Mouse (Mus musculus) activated CD4-positive, CD25-positive, alpha-beta regulatory T cell, adult 4 months (primary cell): Measurements from ENCODE around the gene Efr3b. TPM values are rescaled to one million over a fixed set of nuclear protein-coding genes. Genes with fewer than 3 reads are reported as not detected.

ENCODE experiments used
- ATAC-seq: one replicate; pipeline ENCODE4 v1.8.0; 2017
- polyA plus RNA-seq, 2 experiments: library from polyadenylated mRNA; unstranded; fragments of 100-300 nt; shearing (Covaris generic); gene quantifications; one replicate each; pipeline ENCODE4 v1.2.1; 2017

The Efr3b gene
- polyA plus RNA-seq, 2 experiments from 2014 or later = 0.37 TPM; not detected in 1

- ATAC-seq = no peak
Measured at GRCm38 (mm10) chr12:4036157-4036556, 2.6 kb downstream of the Efr3b start.

GRCm38 (mm10) chr12:4029064-4029463 lies 9.7 kb downstream of the Efr3b start:
- ATAC-seq = no peak

DNA sequence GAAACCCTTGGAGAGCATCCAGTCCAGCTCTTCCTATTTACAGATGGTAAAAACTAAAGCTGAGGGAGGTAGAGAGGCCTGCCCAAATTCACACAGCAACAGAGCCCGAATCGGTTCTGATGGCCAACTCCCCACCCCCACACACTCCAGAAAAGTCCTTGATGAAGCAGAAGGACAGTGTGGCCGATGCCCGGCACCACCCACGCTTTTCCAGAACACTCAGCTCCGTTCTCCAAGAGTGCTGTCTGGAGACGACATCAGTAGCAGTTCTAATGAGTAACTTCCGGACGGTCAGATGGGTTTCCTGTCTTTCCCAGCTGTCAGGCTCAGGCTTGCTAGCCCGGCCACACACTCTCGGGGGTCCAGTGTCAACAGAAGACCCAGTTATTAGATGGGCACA lies 10.2 kb downstream of the Efr3b start:
- no peak for ATAC-seq

DNA sequence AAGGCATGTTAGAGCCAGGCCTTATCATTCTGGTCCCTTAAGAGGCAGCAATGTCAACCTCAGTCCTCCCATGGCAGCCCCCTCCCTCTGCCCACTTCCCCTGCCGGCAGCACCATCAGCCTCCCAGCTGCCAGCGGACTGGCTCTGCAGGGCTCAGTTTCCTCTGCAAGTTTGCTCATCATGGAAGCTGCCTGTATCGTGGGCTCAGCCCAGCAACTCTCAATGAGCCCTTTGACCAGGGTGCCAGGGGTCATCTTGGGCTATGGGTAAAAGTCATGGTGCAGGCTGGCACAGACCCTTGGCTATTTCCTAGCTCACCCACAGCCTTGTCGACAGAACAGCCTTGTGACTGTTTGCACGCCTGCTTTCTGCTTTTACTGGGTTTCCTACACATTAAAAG lies 14.4 kb downstream of the Efr3b start:
- ATAC-seq = no peak

GRCm38 (mm10) chr12:4023501-4023900 lies 15.2 kb downstream of the Efr3b start:
- no peak for ATAC-seq

DNA sequence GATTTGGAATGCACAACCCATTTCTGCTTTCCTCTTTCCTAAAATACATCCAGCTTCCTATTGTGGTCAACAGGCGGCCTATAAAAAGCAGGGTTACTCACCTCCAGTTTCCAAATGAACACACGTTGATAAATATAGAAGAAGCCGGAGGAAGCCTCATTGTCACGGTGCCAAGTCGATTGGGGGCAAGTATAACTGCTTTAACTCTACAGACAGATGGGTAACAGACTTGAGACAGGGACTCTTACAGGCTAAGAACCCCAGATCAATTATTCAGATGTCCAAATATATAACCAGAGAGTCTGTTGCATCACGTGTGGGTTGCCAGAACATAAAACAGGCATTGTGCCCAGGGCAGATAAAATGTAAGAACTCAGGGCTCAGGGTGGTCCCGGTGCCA lies 15.9 kb downstream of the Efr3b start:
- ATAC-seq = no peak

GRCm38 (mm10) chr12:4020505-4020904 lies 18.2 kb downstream of the Efr3b start:
- no peak for ATAC-seq

GRCm38 (mm10) chr12:4016321-4016720 lies 22.4 kb downstream of the Efr3b start:
- ATAC-seq = no peak

DNA sequence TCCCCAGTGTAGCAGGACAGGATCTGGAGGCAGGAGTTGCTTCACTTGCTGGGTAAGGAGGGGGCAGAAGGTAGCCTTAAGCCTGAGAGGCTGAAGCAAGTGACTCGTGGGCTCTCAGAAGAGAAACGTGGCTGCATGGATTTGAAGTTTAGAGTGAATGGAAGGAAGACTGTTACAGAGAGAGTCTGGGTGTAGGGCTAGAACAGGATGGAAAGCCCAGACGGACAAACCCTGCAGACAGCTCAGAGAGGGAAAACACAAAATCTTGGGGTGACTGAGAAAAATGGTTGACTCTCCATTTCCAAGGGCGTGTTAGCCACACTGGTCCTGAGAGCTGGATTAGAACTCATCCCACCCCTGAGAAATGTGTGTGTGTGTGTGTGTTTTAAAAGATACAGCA lies 23.0 kb downstream of the Efr3b start:
- ATAC-seq = no peak

DNA sequence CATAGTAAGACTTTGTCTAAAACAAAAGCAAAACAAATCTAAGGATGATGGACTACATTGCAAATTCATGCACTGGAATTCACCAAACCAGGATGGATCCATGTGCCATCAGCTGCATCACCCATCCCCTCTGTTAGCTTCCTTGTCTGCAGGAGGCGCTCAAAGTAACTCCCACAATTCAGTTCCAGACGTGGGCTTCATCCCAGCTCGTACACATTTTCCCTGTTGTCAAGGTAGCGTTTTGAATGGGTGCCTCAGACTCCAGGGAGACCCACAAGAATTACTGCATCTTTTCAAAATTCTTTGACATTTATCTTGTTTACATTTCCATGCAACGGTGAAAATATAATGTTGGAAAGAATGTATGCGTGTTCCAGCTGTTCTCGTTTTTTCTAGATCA lies 23.5 kb downstream of the Efr3b start:
- ATAC-seq = no peak

- ATAC-seq = no peak
Measured at GRCm38 (mm10) chr12:4011715-4012114, 27.0 kb downstream of the Efr3b start.

DNA sequence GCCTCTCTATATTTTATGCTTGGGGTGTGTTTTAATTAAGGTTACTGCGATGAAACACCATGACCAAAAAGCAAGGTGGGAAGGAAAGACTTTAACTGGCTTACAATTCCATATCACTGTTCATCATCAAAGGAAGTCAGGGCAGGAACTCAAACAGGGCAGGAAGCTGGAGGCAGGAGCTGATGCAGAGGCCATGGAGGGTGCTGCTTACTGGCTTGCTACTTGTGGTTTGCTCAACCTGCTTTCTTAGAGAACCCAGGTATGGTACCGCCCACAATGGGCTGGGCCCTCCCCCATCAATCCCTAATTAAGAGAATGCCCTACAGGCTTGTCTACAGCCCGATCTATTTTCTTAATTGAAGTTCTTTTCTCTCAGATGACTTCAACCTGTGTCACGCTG lies 27.4 kb downstream of the Efr3b start:
- no peak for ATAC-seq

DNA sequence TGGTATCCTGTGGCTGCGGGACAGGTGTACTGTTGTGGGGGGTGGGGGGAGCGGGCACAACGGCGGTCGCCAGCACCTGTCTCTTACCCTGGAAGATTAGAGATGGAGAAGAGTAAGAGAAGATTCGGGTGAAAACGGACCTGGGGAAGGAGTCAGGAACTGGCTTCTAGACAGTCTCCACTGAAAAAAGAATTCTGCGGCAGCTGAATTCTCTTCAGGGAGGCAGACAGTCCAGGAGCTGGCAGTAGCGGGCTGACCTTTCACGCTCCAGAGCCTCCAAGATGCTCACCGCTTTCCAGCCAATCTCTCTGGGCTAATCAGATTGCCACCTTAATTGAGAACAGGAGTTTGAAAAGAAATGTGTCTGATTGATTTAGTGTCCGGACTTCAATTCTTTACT lies 30.0 kb downstream of the Efr3b start:
- no peak for ATAC-seq

GRCm38 (mm10) chr12:4007766-4008165 lies 30.9 kb downstream of the Efr3b start:
- no peak for ATAC-seq

- ATAC-seq = no peak
Measured at GRCm38 (mm10) chr12:4007181-4007580, 31.5 kb downstream of the Efr3b start.

- no peak for ATAC-seq
Measured at GRCm38 (mm10) chr12:4006079-4006478, 32.6 kb downstream of the Efr3b start.

DNA sequence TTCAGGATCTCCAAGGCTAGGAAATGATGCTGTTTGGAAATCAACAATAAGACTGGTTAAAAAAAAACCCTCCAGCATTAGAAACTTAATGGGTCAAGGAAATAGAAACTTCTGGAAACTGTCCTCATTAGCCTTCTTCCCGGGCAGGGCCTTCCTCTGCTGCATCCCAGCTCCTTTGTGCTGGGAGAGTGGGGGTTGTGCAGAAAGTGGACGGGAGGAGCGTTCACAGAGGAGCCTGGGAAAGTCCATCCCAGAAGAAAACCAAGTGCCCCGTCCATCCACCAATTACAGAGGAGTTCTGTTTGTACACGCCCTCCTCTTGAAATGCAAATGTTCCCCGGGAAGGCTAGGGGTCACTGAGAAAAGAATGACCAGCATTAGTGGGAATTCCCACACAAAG lies 34.1 kb downstream of the Efr3b start:
- ATAC-seq = no peak

DNA sequence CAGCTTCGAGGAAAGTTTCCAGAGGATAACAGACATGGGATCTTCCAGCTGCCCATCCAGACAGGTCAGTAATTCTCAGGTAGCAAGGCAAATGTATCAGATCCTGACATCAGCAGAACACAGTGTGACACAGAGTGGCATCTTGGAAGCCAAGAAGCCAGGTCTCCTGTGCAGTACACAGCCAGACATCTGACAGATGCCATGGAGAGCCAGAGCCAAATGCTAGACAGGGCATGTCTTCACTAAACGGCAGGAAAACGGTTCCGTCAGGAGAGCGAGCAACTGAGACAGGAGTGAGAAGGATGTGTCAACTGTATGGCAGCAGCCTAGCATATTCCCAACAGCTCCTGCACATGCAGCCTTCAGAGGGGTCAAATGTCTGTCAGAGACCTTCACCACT lies 38.3 kb downstream of the Efr3b start:
- ATAC-seq = no peak

DNA sequence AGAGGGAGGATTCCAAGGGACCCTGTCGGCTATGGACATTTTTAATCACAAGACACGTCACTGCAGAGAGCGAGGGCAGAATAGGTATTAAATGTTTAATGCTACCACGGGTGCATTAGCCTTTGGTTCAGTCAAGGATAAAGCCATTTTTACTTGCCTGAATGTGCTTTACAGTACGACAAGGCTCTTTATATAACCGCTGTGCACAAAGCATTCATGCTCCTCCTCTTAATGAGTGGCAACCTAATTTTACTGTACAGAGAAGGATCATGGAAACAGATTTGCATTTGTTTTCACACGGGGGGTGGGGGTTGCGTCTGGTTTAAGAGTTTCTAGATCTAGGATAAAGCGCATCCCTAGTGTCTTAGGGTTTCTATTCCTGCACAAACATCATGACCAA lies 42.0 kb downstream of the Efr3b start:
- ATAC-seq = no peak

GRCm38 (mm10) chr12:3991047-3991446 lies 47.7 kb downstream of the Efr3b start:
- ATAC-seq = no peak

DNA sequence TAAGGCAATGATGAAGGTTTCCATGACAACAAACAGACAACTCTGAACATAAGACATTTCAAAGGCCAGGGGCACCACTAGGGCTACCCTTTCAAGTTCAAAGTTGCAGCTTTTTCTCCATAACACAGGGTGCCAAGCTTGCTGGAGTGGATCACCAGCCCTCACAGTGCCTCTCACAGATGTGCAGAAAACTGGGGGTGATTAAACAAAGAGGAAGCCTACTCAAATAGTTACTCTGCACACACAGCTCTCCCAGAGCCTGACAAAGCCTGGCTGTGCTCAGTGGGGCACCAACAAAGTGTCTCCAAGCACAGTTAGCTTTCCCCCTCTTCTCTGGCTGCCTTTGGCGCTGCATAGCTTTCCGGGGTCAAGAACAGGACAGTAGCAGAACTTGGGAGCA lies 48.8 kb downstream of the Efr3b start:
- ATAC-seq = no peak

DNA sequence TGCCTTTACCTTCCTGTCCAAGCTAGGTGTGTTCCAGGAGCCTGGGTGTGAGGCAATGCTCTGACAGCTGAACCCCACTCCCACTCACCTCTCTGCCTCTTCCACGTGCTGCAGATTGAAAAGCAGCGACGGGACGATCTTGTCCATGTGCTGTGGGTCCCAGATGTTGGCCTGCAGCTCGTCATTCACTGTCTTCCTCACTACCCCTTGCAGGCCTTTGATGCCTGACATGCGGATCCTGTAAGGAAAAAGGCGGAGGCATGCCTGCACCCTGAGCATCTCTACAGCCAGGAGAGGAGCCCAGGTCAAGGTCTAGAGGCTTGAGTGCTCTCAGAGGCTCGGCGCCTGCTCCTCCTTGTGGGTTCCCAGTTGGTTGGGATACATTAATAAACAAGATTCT lies 54.3 kb downstream of the Efr3b start:
- ATAC-seq = no peak

- ATAC-seq = peak; percentile 45
Measured at GRCm38 (mm10) chr12:3983736-3984135, 55.0 kb downstream of the Efr3b start.

DNA sequence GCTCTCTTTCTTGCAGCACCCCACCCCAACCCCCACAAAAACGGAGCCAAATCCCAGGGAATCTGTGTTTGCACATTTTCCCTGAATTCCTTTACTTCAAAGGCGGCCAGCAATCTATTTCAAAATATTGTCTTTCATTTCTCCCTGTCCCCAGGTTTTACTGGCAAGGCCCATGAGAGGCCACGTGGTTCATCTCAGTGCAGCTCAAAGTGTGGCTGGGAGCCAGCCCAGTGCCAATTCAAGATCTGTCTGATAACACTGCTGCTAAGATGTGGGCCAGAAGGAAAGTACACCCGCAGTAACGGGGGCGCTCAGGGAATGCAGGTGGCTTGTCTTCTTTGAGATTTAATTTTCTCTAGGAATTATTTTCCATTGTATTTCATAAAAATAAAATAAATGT lies 56.5 kb downstream of the Efr3b start:
- ATAC-seq = no peak

- peak; percentile 92 for ATAC-seq
Measured at GRCm38 (mm10) chr12:3981350-3982131, 57.2 kb downstream of the Efr3b start.
